Mouse (Mus musculus) olfactory bulb, adult 2 months (tissue): ENCODE measurements around the gene Nfib.

ENCODE experiments used
- CTCF ChIP-seq: fragments of 200-500 bp; IDR thresholded peaks from 2 replicates; pipeline ENCODE4 v1.5.1; 2012; ENCODE audit warnings: low read depth, mild to moderate bottlenecking, low read length, moderate library complexity; ENCODE audit not compliant: insufficient read depth
- POLR2A ChIP-seq: fragments of 200-500 bp; IDR thresholded peaks from 2 replicates; pipeline ENCODE4 v1.6.1; 2012; ENCODE audit warnings: mild to moderate bottlenecking, low read depth, low read length, moderate library complexity; ENCODE audit not compliant: insufficient read depth

DNA sequence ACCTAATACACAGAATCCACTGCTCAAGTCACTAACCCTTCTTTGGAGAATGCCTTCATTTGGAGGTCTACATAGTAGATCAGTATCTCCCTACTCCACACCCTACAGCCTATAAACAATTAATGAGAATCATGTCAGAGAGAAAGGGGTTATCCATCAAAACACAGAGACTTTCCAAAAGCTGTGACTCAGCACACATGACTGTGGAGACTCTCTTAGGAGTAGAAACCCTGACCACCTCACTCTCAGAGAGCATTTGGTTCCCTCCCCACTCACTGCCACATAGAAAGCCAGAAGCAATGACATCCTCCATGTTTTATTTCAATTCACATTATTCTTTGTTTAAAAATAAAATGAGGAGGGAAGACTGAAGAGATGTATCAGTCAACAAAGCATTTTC lies 252.2 kb downstream of the Nfib start:
- TF ChIP-seq POLR2A = no peak
- TF ChIP-seq CTCF = no peak
